Mouse (Mus musculus): ENCODE data around the gene Slc15a1.

The Slc15a1 gene

DNA sequence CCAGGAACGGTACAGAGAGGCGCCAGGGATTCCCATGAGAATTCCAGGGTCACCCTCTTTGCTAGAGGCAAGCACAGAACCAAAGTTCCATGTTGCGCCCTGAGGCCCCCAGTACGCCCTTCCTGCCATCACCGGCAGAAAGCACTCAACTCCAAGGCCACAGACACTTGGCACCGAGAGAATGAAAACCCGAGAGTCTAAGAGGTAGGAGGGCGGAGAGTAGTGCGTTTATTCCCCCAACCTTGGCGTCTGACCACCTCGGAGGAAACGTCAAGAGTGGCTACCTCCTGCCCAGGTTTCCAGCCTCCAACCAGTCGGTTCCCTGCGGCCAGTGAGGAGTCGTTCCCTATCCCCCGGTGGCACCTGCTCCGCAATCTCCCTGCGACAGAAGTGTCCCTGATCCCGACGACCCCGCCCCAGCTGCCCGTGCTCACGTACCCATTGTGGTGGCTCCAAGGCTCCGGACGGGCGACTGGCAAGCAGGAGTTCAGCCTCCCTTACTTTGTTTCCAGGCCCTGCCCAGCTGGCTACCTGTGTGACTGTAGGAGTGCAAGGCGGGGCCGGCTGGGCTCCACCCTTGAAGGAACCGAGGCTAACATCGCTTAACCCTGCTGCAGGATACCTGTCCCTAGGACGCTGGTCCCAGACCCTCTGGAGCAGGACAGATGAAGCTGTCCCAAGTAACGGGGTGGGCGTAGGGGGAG lies at the start of gene Slc15a1:
Gene Slc15a1 (minus strand): TSS at position 472 of the 704 bp plus-strand sequence.
- DNase-seq (ENCODE audit: low spot score), result no peak

DNA sequence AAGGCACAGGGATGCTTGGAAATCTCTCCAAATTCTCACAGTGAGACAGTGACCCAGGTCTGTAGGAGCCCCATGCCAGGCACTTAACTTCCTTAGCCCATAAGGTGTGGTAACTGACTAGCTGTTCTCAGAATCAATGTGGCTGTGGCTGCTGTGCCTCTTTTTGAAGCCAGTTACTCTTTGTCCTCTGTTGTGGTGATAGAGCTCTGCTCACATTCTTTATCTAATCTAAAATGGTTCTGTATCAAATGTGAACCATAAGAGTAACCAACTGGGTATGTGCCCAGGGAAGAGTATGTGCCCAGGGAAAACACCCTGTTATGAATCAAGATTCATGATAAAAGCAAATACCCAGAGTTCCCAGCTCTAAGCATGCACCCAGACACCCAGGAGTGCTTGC lies 48.7 kb upstream of the Slc15a1 start:
- no peak for DNase-seq (ENCODE audit: low spot score)

- no peak for DNase-seq (ENCODE audit: low spot score)
Measured at GRCm38 (mm10) chr14:121552586-121552985, 47.5 kb upstream of the Slc15a1 start.

DNA sequence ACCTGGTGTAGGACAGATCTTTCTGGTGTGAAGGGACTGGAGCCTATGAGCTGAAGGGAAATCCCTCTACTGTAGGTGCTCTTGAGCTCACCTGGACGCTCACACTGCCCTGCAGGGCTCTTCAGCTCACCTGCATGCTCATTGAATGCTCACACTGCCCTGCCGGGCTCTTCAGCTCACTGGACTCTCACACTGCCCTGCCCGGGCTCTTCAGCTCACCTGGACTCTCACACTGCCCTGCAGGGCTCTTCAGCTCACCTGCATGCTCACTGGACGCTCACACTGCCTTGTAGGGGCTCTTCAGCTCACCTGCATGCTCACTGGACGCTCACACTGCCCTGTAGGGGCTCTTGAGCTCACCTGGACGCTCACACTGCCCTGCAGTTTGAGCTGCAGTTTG lies 44.8 kb upstream of the Slc15a1 start:
- DNase-seq (ENCODE audit: low spot score), result no peak

GRCm38 (mm10) chr14:121547745-121548144 lies 42.7 kb upstream of the Slc15a1 start:
- DNase-seq (ENCODE audit: low spot score), result no peak

DNA sequence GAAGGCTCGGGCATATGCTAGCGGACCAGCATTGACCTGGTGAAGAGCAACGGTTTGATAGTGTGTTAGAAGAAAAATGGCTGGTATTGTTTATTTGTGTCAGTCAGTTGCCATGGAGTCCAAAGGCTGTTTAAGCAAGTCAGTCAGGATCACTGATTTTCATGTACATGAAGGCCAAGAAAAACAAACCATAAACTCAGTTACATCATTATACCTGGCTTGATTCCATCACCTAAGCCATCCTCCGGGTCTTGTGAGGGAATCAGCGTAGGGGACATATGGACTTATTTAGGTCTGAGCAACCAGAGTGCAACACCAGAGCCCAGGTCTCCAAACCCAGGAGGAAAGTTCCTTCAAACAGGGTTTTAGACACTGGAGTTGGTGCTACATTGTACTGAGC lies 41.6 kb upstream of the Slc15a1 start:
- no peak for DNase-seq (ENCODE audit: low spot score)

GRCm38 (mm10) chr14:121545551-121546331 lies 40.7 kb upstream of the Slc15a1 start:
- no peak for DNase-seq (ENCODE audit: low spot score)

DNA sequence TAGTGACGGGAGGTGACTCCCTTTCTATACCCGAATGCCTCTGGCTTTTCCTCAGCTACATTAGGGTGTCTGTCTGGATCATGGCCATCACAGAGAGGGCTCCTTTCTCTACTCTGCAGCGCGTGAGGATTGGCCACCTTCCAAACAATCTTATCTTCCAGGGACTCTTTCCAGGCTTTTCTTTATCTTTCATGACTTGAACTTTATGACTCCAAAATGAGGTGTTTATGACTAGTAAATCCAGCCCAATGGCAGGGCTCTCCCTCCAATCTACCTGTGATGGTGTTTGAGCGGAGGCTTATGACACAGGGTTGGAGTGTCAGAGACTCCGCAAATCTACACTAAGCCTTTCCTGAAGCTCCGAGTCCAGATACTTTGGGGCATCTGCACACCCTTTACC lies 36.2 kb upstream of the Slc15a1 start:
- DNase-seq (ENCODE audit: low spot score), result no peak

GRCm38 (mm10) chr14:121534501-121534900 lies 29.4 kb upstream of the Slc15a1 start:
- DNase-seq (ENCODE audit: low spot score), result no peak

DNA sequence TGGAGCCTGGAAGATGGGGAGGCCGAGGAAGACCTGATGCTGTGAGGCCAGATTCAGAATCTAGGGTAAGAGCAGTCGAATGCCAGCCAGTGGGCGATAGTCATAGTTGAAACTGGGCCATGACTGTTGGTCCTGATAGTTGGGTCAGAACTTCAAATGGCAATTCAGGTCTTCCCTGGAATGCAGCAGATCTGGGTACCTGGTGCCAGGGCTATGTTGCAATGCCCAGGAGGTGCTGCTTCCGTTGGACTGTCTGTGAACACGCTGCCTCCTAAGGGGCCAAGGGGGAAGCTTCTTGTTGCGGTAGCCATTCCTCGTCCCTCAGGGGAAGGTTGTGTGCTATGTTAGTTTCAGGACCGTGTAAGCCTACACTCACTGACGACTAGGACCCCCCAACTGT lies 25.8 kb upstream of the Slc15a1 start:
- DNase-seq (ENCODE audit: low spot score), result no peak

- DNase-seq (ENCODE audit: low spot score), result no peak
Measured at GRCm38 (mm10) chr14:121527883-121528282, 22.8 kb upstream of the Slc15a1 start.

DNA sequence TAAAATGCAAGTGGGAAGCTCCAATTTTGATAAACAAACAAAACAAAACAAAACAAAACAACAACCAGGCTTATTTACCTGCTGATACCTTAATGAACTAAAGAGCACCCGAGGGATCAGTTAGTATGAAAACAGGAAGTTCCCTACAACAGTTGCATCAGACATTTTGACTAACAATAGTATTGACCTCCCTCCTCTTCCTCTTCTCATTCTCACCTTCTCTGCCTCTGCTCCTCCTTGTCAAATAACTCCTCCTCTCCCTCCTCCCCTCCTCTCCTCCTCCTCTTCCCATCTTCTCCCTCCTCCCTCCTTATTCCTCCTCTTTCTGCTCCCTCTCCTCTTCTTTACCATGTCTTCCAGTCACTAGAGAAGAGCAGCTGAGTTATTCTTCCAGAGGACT lies 22.1 kb upstream of the Slc15a1 start:
- no peak for DNase-seq (ENCODE audit: low spot score)

DNA sequence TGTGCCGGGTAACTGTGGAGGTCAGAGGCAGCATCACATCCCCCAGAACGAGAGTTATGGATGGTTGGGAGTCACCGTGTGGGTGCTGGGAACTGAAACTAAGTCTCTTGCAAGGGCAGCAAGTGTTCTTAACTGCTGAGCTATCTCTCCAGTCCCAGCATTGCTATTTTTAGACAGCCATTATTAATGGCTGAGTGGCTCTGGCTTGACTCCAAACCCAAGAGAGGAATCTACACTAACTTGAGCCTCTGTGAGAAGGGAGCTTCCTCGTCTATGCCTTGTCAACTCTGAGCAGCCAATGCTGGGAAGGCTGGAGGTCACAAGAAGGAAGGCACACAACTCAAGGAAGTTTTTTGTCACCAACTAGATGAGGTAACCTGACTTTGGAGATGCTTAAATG lies 16.7 kb upstream of the Slc15a1 start:
- DNase-seq (ENCODE audit: low spot score), result no peak

DNA sequence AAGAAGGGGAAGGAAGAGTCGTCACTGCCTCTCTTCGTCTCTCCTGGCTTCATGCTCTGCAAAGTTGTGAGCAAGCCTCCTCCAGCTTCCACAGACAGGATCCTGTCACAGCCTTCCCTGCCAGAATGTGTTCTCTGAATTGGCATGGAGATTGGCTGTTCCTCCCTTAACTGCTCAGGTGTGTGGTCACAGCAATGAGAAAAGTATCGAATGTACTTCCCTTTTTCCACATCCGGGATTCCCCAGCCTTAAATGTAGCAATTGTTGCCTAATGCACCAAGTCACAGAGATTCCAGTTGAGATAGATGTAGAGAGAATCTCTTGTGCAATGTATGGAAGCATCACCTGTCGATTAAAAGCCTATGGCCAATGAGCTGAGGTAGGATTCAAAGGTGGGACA lies 11.8 kb upstream of the Slc15a1 start:
- no peak for DNase-seq (ENCODE audit: low spot score)

DNA sequence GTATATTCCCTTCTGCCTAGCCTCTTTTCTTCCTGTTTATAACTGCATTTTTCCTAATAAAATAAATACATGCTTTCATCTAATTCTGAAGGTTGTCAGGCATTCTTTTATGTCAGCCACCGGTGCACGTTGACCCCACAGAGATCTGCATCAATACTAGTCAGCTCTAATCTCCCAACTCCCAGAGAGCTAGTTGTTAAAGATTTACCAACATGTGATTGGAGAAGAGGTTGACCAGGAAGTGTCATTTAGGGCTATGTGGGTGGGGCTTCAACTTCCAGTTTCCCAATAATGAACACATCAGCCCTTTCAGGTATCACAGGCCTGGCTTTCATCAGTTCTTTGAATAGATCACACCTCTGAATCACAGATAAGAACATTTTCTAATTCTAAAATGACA lies 3.9 kb upstream of the Slc15a1 start:
- no peak for DNase-seq (ENCODE audit: low spot score)

- no peak for DNase-seq (ENCODE audit: low spot score)
Measured at GRCm38 (mm10) chr14:121506336-121506735, 1.3 kb upstream of the Slc15a1 start.

- DNase-seq (ENCODE audit: low spot score), result no peak
Measured at GRCm38 (mm10) chr14:121505485-121505860, 421 bp upstream of the Slc15a1 start.

DNA sequence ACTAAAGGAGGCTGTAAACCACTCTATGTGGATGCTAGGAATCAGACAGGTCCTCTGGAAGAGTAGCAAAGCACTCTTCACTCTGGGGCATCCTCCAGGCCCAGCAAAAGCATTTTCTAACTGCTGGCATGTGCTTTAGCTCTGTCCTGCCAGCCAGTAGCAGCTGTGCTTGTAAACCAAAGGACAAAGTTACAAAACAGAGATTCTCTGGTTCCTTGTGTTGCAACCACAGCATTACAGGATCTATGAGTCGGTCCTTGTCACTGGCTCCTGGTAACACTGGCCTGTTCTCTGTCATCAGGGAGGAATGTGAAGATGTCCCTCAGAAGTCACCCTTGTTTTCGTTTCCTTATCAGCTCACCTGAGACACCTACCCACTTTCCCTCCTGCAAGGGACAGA lies 4.5 kb downstream of the Slc15a1 start:
- no peak for DNase-seq (ENCODE audit: low spot score)

DNA sequence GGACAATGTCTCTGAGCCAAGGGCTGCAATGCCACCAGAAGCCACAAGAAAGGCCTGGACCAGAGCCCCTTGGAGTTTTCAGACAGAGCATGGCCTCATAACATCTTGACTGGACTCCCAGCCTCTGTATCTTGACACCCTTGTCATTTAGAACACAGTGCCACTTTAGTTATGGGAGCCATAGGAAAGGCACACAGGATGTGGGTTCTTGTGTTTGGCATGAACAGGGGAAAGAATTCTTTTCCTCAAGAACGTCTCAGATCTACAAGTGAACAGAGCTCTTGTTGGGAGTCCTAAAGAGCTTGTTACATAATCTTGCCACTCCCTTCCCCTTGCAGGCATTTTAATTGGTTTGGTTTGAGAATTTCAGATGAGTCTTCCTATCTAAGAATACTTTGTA lies 5.3 kb downstream of the Slc15a1 start:
- no peak for DNase-seq (ENCODE audit: low spot score)

DNA sequence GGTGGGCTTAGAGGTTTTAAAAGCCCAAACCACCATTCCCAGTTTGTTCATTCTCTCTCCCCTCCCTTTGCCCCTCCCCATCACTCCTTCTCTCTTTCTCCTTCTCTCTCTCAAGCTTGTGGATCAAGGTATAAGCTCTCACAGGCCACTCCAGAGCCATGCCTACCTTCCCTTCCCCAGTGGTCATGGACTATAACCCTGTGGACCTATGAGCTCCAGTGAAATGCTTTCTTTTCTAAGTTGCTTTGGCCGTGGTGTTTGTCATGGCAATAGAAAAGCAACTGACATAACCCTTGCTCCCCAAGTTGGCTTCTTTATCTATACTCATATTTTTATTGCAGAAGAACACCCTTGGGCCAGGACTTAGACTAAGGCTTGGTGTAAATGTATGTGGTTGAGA lies 7.3 kb downstream of the Slc15a1 start:
- no peak for DNase-seq (ENCODE audit: low spot score)

GRCm38 (mm10) chr14:121495741-121496140 lies 9.3 kb downstream of the Slc15a1 start:
- DNase-seq (ENCODE audit: low spot score), result no peak

DNA sequence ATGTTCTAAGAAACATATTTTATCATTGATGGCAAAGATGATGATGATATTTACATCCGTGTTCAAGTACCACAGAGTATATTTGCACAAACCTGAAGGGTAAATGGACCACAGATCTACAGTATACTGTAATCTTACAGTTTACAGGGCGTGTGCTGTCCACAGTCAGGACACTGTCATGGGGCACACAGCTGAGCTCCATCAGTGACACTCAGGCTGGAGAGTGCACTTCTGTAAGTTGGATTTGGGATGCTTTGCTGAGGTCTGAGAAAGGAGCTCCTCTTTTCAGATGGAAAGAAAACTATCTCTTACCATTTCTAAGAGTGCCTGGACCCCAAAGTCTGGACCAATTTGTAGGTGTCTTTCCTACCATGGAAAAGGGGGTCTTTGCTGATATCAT lies 9.9 kb downstream of the Slc15a1 start:
- no peak for DNase-seq (ENCODE audit: low spot score)

DNA sequence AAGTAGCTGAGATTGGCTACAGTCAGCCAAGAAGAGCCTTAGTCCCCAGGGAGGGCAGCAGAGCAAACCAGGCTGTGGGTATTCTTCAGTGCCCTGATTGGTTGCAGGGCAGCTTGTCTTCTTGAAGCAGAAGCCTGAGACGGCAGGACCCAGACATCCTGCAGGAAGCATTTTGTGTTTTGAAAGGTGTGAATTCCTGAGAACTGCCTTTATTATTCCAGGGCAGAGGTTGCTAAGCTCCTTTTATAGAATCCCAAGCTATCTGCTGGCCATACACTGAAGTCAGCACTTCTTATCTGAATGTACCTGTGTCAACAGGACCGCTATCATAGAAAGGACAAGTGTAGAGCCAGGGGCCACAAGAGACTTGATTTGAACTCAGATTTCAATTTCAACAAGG lies 10.8 kb downstream of the Slc15a1 start:
- no peak for DNase-seq (ENCODE audit: low spot score)

DNA sequence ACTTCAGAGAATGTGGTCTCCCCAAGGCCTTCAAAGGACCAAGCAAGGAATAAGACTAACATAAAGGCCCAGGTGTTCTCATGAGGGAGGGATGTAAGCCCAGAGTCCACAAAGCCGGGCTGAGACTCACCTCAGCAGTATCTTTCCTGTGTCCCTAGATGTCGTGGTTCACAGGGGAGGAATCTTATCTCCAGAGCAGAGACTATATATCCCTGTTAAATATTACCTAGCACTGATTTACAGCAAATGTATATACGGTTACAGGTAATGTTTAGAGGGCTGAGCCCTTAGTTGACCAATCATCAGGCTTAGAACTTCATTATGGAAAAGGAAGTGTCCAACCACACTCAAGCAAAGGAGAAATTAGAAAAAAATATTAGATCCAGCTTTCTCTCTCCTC lies 11.3 kb downstream of the Slc15a1 start:
- no peak for DNase-seq (ENCODE audit: low spot score)
